Mouse (Mus musculus): Measurements from ENCODE around the gene Nek6.

DNA sequence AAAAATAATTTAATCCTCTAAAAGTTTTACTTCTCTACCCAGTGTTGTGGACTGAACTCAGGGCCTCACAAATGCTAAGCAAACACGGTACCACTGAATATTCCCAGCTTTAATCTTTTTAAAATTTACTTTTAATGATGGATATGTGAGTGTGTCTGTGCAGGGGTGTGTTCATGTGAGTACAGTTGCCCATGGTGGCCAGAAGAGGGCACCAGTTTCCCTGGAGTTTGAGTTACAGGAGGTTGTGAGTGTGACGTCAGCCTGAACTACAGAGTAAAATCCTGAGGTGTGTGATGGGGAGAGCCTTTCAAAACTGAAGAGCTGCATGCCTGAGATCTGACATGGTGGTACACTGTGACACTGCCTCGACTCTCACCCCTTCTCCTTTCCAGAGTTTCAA is 29.3 kb upstream of the Nek6 start:
- peak; percentile 48 for TF ChIP-seq CTCF (IDR thresholded peaks at IDR 0.05; ENCODE audit: low read depth)
- TF ChIP-seq EP300 (optimal IDR thresholded peaks at IDR 0.05) = no peak

Data from stomach, postnatal 0 days (tissue).